Mouse (Mus musculus) MEL (cell line): ENCODE measurements at regions not wholly inside any gene's neighbourhood (a gene's known extent, or its start where the extent isn't known, plus 50 kb on each side); places are given as distances from the start of the nearest gene placed in this dataset.

Source experiments
- BHLHE40 ChIP-seq: IDR thresholded peaks from 2 replicates; pipeline ENCODE4 v1.6.1; 2012; ENCODE audit warnings: low read depth, mild to moderate bottlenecking, inconsistent platforms, low read length, improper control_type of control experiment, borderline replicate concordance
- CTCF ChIP-seq, 3 experiments: IDR thresholded peaks in 2 of 3; conservative IDR thresholded peaks in 1 of 3; 2 replicates each; pipeline ENCODE4 v1.5.1; 2011 to 2012; ENCODE audit warnings: low read length in 3 of 3, low read depth in 2 of 3, mild to moderate bottlenecking in 2 of 3, improper control_type of control experiment in 1 of 3, inconsistent platforms in 1 of 3, mixed read lengths in 1 of 3, moderate library complexity in 1 of 3; ENCODE audit not compliant: control insufficient read depth in 1 of 3, insufficient read depth in 1 of 3, poor library complexity in 1 of 3, severe bottlenecking in 1 of 3
- ELF1 ChIP-seq: IDR thresholded peaks from 2 replicates; pipeline ENCODE4 v1.6.1; 2014; ENCODE audit warnings: low read depth, mild to moderate bottlenecking, inconsistent platforms, low read length, improper control_type of control experiment, moderate library complexity
- EP300 ChIP-seq, 2 experiments: IDR thresholded peaks; 2 replicates each; pipeline ENCODE4 v1.6.1; 2011; ENCODE audit warnings: improper control_type of control experiment in 2 of 2, low read length in 2 of 2, low read depth in 1 of 2, mild to moderate bottlenecking in 1 of 2
- MAFK ChIP-seq: IDR thresholded peaks from 2 replicates; pipeline ENCODE4 v1.6.1; 2011; ENCODE audit warnings: low read depth, mild to moderate bottlenecking, low read length, improper control_type of control experiment, borderline replicate concordance
- MAX ChIP-seq: IDR thresholded peaks from 2 replicates; pipeline ENCODE4 v1.6.1; 2011; ENCODE audit warnings: low read length, improper control_type of control experiment
- MEF2A ChIP-seq: IDR thresholded peaks from 2 replicates; pipeline ENCODE4 v1.6.1; 2014; ENCODE audit warnings: low read depth, mild to moderate bottlenecking, inconsistent platforms, low read length, improper control_type of control experiment; ENCODE audit not compliant: poor library complexity, insufficient replicate concordance, severe bottlenecking; ENCODE audit errors: extremely low read depth
- NELFE ChIP-seq: IDR thresholded peaks from 2 replicates; pipeline ENCODE4 v1.6.1; 2011; ENCODE audit warnings: low read depth, low read length, improper control_type of control experiment
- POLR2A ChIP-seq, 2 experiments: IDR thresholded peaks; 2 replicates each; pipeline ENCODE4 v1.6.1; 2011 to 2012; ENCODE audit warnings: low read length in 2 of 2, mild to moderate bottlenecking in 2 of 2, control low read depth in 1 of 2, improper control_type of control experiment in 1 of 2, low read depth in 1 of 2, moderate library complexity in 1 of 2; ENCODE audit not compliant: control insufficient read depth in 1 of 2, insufficient read depth in 1 of 2, poor library complexity in 1 of 2
- POLR2AphosphoS2 ChIP-seq: IDR thresholded peaks from 2 replicates; pipeline ENCODE4 v1.6.1; 2011; ENCODE audit warnings: low read length, improper control_type of control experiment
- RCOR1 ChIP-seq: IDR thresholded peaks from 2 replicates; pipeline ENCODE4 v1.6.1; 2012; ENCODE audit warnings: low read depth, mild to moderate bottlenecking, inconsistent platforms, low read length, improper control_type of control experiment
- USF2 ChIP-seq, 2 experiments: IDR thresholded peaks; 2 replicates each; pipeline ENCODE4 v1.6.1; 2011 to 2012; ENCODE audit warnings: improper control_type of control experiment in 2 of 2, low read length in 2 of 2, borderline replicate concordance in 1 of 2, inconsistent platforms in 1 of 2, low read depth in 1 of 2, mild to moderate bottlenecking in 1 of 2; ENCODE audit not compliant: insufficient read depth in 1 of 2
- ZC3H11A ChIP-seq: IDR thresholded peaks from 2 replicates; pipeline ENCODE4 v1.6.1; 2012; ENCODE audit warnings: low read depth, mild to moderate bottlenecking, inconsistent platforms, low read length, improper control_type of control experiment
- ZMIZ1 ChIP-seq: IDR thresholded peaks from 2 replicates; pipeline ENCODE4 v1.6.1; 2012; ENCODE audit warnings: low read depth, mild to moderate bottlenecking, inconsistent platforms, low read length, improper control_type of control experiment, moderate library complexity

DNA sequence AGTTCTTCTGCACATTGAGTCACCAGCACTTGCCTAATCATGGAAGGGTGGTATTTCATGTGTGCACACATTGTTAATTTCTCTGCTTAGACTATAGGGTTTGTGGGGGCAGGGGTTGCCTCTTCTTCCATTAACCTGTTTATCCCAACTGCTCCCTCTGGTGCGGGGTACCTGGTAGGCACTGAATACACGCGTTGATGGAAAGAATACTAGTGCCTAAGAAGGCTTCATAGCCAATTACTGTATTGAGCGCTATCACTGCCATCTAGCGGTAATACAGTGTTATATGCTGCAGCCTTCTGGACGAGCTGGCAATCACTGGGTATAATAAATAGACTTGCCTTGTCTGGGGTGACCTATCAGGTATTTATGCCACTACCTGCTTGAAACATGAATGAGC is 86.4 kb upstream of the Chd2 start:
- peak; percentile 26; the same call in 1 of the 2 replicates for TF ChIP-seq BHLHE40
- TF ChIP-seq MEF2A: no peak
- TF ChIP-seq NELFE: no peak
- TF ChIP-seq CTCF (IDR thresholded peaks at IDR 0.05 in 2 of 3, conservative IDR thresholded peaks at IDR 0.05 in 1 of 3; ENCODE audit: control insufficient read depth in 1 of 3, insufficient read depth in 1 of 3, low read depth in 2 of 3, low read length in 3 of 3, poor library complexity in 1 of 3, severe bottlenecking in 1 of 3): peak; percentile 63 to 97 (median 96)
- no peak for TF ChIP-seq ELF1
- no peak for TF ChIP-seq POLR2A (IDR thresholded peaks at IDR 0.05; ENCODE audit: control insufficient read depth in 1 of 2, insufficient read depth in 1 of 2, low read depth in 1 of 2, low read length in 2 of 2, poor library complexity in 1 of 2)
- TF ChIP-seq RCOR1: no peak
- no peak for TF ChIP-seq MAX
- TF ChIP-seq POLR2AphosphoS2: no peak
- no peak for TF ChIP-seq EP300 (IDR thresholded peaks at IDR 0.05; ENCODE audit: low read depth in 1 of 2, low read length in 2 of 2)
- no peak for TF ChIP-seq USF2 (IDR thresholded peaks at IDR 0.05; ENCODE audit: borderline replicate concordance in 1 of 2, insufficient read depth in 1 of 2, low read depth in 1 of 2, low read length in 2 of 2)
- TF ChIP-seq ZMIZ1: no peak
- no peak for TF ChIP-seq MAFK
- TF ChIP-seq ZC3H11A: peak; percentile 97
